Mouse (Mus musculus) megakaryocyte, embryonic 14.5 days (primary cell): ENCODE data around the gene Sbk1.

Source experiments
- FLI1 ChIP-seq: IDR thresholded peaks from 2 replicates; pipeline ENCODE4 v1.6.1; 2012; ENCODE audit warnings: low read length, inconsistent platforms, mixed read lengths
- GATA1 ChIP-seq: IDR thresholded peaks from 3 replicates; pipeline ENCODE4 v1.6.1; 2012; ENCODE audit warnings: mixed read lengths, low read length, inconsistent platforms, borderline replicate concordance

DNA sequence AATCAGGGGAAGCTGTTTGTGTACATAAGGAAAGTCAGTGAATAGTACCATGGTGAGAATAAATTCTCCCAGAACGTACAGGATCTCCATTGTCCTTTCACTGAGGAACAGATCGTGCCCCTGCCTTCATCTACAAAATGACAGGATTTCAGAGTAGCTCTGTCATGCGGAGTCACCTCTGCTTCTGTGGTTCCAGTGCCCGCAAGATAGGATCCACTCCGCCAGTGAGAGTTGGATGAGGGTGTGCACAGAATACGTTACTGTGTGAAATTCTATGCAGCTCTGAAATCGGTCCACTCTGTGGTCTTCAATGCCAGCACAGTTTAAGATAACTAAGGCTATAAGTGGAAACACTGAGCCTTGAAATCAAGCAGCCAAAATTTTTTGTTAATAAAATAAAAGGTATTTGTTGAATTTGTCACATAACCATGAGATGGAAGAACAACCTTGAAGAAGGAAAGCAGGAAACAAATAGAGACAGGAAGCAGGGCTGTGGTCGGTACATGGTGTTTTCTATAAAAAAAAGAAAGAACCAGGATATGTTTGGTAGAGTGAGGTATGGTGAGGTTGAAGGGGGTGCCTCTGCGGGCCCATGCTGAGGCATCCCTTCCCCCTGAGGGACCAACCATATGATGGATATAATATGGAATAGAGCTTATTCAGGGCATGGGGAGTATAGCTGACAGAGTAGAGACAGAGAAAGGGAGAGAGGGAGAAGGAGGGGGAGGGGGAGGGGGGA, 57.7 kb downstream of the Sbk1 start:
- TF ChIP-seq GATA1 (no peak), FLI1 (no peak)
